Mouse (Mus musculus) lung, adult 2 months (tissue): ENCODE measurements around the gene Nfya.

Source experiments
- CTCF ChIP-seq: fragments of 200-500 bp; IDR thresholded peaks from 2 replicates; pipeline ENCODE4 v1.5.1; 2011; ENCODE audit warnings: mild to moderate bottlenecking, low read length, control low read depth; ENCODE audit not compliant: insufficient read depth
- POLR2A ChIP-seq: fragments of 200-500 bp; IDR thresholded peaks from 2 replicates; pipeline ENCODE4 v1.6.1; 2011; ENCODE audit warnings: low read depth, mild to moderate bottlenecking, control low read depth, low read length, borderline replicate concordance; ENCODE audit errors: extremely low read depth

DNA sequence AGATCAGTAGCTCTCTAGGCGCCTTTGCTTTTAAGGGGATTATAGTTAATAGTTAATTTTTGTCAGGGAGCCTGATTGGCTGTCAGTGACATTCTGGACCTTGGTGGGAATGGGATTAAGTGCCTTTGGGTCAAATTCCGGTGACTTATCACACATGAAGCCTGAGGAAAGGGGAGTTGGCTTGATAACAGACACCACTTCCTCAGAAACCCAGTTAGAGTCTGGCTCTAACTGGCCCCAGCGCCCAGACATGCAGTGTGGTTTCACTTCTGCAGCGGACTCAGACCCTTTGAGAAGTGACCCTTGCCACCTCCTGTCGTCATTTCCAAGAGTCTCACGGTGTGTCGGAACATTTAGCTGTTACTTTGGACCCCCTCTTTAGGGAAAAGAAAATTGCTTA lies 8.5 kb upstream of the Nfya start:
- TF ChIP-seq CTCF, result no peak
- TF ChIP-seq POLR2A, result no peak
